Mouse (Mus musculus) neural tube, embryonic 14.5 days (tissue): ENCODE measurements at regions not wholly inside any gene's neighbourhood (a gene's known extent, or its start where the extent isn't known, plus 50 kb on each side); places are given as distances from the start of the nearest gene placed in this dataset.

Source experiments
- ATAC-seq: fragments of 200-750 bp; cut with Nextera tagmentation; 2 replicates; pipeline ENCODE4 v1.8.0; 2017; ENCODE audit warnings: low read depth, mild to moderate bottlenecking, moderate TSS enrichment, moderate library complexity
- H3K27ac ChIP-seq: fragments of 300-500 bp; sonication (generic); 2 replicates; pipeline ENCODE4 v1.5.1; 2014; ENCODE audit warnings: low read depth, mild to moderate bottlenecking, control low read depth, low read length, moderate library complexity, mixed read lengths
- H3K27me3 ChIP-seq: fragments of 300-500 bp; sonication (generic); 2 replicates; pipeline ENCODE4 v1.6.1; 2014; ENCODE audit warnings: low read length; ENCODE audit not compliant: control insufficient read depth, insufficient read depth
- H3K36me3 ChIP-seq: fragments of 300-500 bp; sonication (generic); 2 replicates; pipeline ENCODE4 v1.6.1; 2014; ENCODE audit warnings: low read length, mixed read lengths; ENCODE audit not compliant: control insufficient read depth, insufficient read depth
- H3K4me1 ChIP-seq: fragments of 300-500 bp; sonication (generic); 2 replicates; pipeline ENCODE4 v1.6.1; 2014; ENCODE audit warnings: low read length; ENCODE audit not compliant: control insufficient read depth, insufficient read depth
- H3K4me2 ChIP-seq: fragments of 300-500 bp; sonication (generic); 2 replicates; pipeline ENCODE4 v1.6.1; 2014; ENCODE audit warnings: mild to moderate bottlenecking, low read depth, low read length, control low read depth
- H3K4me3 ChIP-seq: fragments of 300-500 bp; sonication (generic); 2 replicates; pipeline ENCODE4 v1.5.1; 2014; ENCODE audit warnings: low read depth, low read length, control low read depth, mixed read lengths
- H3K9ac ChIP-seq: fragments of 300-500 bp; sonication (generic); replicated peaks from 2 replicates; pipeline ENCODE4 v1.6.1; 2014; ENCODE audit warnings: low read depth, mild to moderate bottlenecking, control low read depth, low read length, mixed read lengths
- H3K9me3 ChIP-seq: fragments of 300-500 bp; sonication (generic); 2 replicates; pipeline ENCODE4 v1.6.1; 2016; ENCODE audit warnings: low read length; ENCODE audit not compliant: control insufficient read depth
- WGBS: fragments of 180-500 bp; shearing (Covaris S2); extraction: QIAGEN DNeasy Blood & Tissue Kit; methylation state at CpG from one replicate; pipeline ENCODE4 v1.1.7; 2014; 5-methylcytosine and 5-hydroxymethylcytosine counted together

GRCm38 (mm10) chr10:111893941-111894340 lies 78.5 kb upstream of the Krr1 start:
- no peak overlapping the region for H3K4me2 ChIP-seq
- 86% methylated on average over 8 of the region's 8 CpGs for WGBS
- ATAC-seq: no peak

GRCm38 (mm10) chr10:111897361-111897760 lies 75.1 kb upstream of the Krr1 start:
- 76% methylated on average over 3 of the region's 3 CpGs for WGBS
- Histone ChIP-seq H3K4me2 (no peak overlapping the region), H3K4me1 (no peaks in the 10 kb centered on the region; the same call in 1 of the 2 replicates), H3K4me3 (no peak overlapping the region), H3K36me3 (no peaks in the 10 kb centered on the region), H3K9me3 (no peaks in the 10 kb centered on the region), H3K27me3 (no peaks in the 10 kb centered on the region), H3K9ac (no peak overlapping the region), H3K27ac (no peak overlapping the region)
- no peak for ATAC-seq

More at GRCm38 (mm10) chr10:111893941-111894340, 78.5 kb upstream of the Krr1 start:
- no peaks in the 10 kb centered on the region for H3K27me3 ChIP-seq
- no peak overlapping the region for H3K4me3 ChIP-seq
- no peak overlapping the region for H3K9ac ChIP-seq
- H3K27ac ChIP-seq: no peak overlapping the region
- H3K9me3 ChIP-seq: no peaks in the 10 kb centered on the region
- H3K4me1 ChIP-seq: no peaks in the 10 kb centered on the region
- H3K36me3 ChIP-seq: no peaks in the 10 kb centered on the region

- H3K9ac ChIP-seq: no peak overlapping the region
- no peak overlapping the region for H3K4me2 ChIP-seq
- no peaks in the 10 kb centered on the region for H3K9me3 ChIP-seq
- H3K27me3 ChIP-seq: no peaks in the 10 kb centered on the region
- no peaks in the 10 kb centered on the region for H3K36me3 ChIP-seq
- no peak; the same call in 1 of the 2 replicates for ATAC-seq
- H3K4me3 ChIP-seq: no peak overlapping the region
- peak overlapping the region; percentile 64 for H3K27ac ChIP-seq
- WGBS: 66% methylated on average over 17 of the region's 17 CpGs
- H3K4me1 ChIP-seq: no peaks in the 10 kb centered on the region; the same call in 1 of the 2 replicates
Observed at GRCm38 (mm10) chr10:111900723-111901716, 71.4 kb upstream of the Krr1 start.

- no peak overlapping the region for H3K4me3 ChIP-seq
- H3K4me1 ChIP-seq: no peaks in the 10 kb centered on the region; the same call in 1 of the 2 replicates
- H3K27me3 ChIP-seq: no peaks in the 10 kb centered on the region
- 95% methylated on average over 8 of the region's 8 CpGs for WGBS
- no peak overlapping the region for H3K9ac ChIP-seq
- H3K4me2 ChIP-seq: no peak overlapping the region
- no peaks in the 10 kb centered on the region for H3K9me3 ChIP-seq
- ATAC-seq: no peak
- no peak overlapping the region for H3K27ac ChIP-seq
- H3K36me3 ChIP-seq: no peaks in the 10 kb centered on the region
Observed at GRCm38 (mm10) chr10:111903956-111904355, 68.5 kb upstream of the Krr1 start.

- ATAC-seq: no peak
- no peaks in the 10 kb centered on the region for H3K4me1 ChIP-seq
- H3K4me2 ChIP-seq: no peak overlapping the region
- no peaks in the 10 kb centered on the region for H3K9me3 ChIP-seq
- no peak overlapping the region for H3K4me3 ChIP-seq
- no peak overlapping the region for H3K9ac ChIP-seq
- no peak overlapping the region for H3K27ac ChIP-seq
- no peaks in the 10 kb centered on the region for H3K36me3 ChIP-seq
- H3K27me3 ChIP-seq: no peaks in the 10 kb centered on the region
- WGBS: 80% methylated on average over 5 of the region's 5 CpGs
Observed at GRCm38 (mm10) chr10:111907836-111908235, 64.6 kb upstream of the Krr1 start.

GRCm38 (mm10) chr10:111912561-111912960 lies 59.9 kb upstream of the Krr1 start:
- Histone ChIP-seq H3K9me3 (no peaks in the 10 kb centered on the region), H3K4me3 (no peak overlapping the region), H3K27me3 (no peaks in the 10 kb centered on the region), H3K36me3 (no peaks in the 10 kb centered on the region), H3K4me2 (no peak overlapping the region), H3K27ac (no peak overlapping the region), H3K9ac (no peak overlapping the region), H3K4me1 (no peaks in the 10 kb centered on the region)
- 82% methylated on average over 6 of the region's 6 CpGs for WGBS
- ATAC-seq: no peak

GRCm38 (mm10) chr10:111913066-111913785 lies 59.2 kb upstream of the Krr1 start:
- Histone ChIP-seq H3K9ac (no peak overlapping the region), H3K4me3 (no peak overlapping the region), H3K27me3 (no peaks in the 10 kb centered on the region), H3K4me2 (no peak overlapping the region), H3K27ac (no peak overlapping the region), H3K36me3 (no peaks in the 10 kb centered on the region), H3K9me3 (no peaks in the 10 kb centered on the region), H3K4me1 (no peaks in the 10 kb centered on the region)
- 64% methylated on average over 20 of the region's 20 CpGs for WGBS
- no peak for ATAC-seq

- H3K9ac ChIP-seq: no peak overlapping the region
- H3K4me3 ChIP-seq: no peak overlapping the region
- ATAC-seq: no peak
- no peaks in the 10 kb centered on the region for H3K27me3 ChIP-seq
- no peak overlapping the region for H3K4me2 ChIP-seq
- H3K9me3 ChIP-seq: no peaks in the 10 kb centered on the region
- no peaks in the 10 kb centered on the region for H3K4me1 ChIP-seq
- H3K27ac ChIP-seq: no peak overlapping the region
- 88% methylated on average over 4 of the region's 4 CpGs for WGBS
- no peaks in the 10 kb centered on the region for H3K36me3 ChIP-seq
Observed at GRCm38 (mm10) chr10:111914231-111914630, 58.2 kb upstream of the Krr1 start.

- Histone ChIP-seq H3K27me3 (no peaks in the 10 kb centered on the region), H3K4me1 (no peaks in the 10 kb centered on the region; the same call in 1 of the 2 replicates), H3K9ac (no peak overlapping the region), H3K4me3 (no peak overlapping the region), H3K36me3 (no peaks in the 10 kb centered on the region), H3K27ac (no peak overlapping the region), H3K4me2 (no peak overlapping the region), H3K9me3 (no peaks in the 10 kb centered on the region)
- 22% methylated on average over 3 of the region's 3 CpGs for WGBS
- ATAC-seq: no peak
Observed at GRCm38 (mm10) chr10:111918071-111918507, 54.4 kb upstream of the Krr1 start.
